Mouse (Mus musculus) heart, postnatal 36 days (tissue): ENCODE data around the gene Hells. TPM values are rescaled to one million over a fixed set of nuclear protein-coding genes. Genes with fewer than 3 reads are reported as not detected.

Source experiments
- DNase-seq, 2 experiments: peaks; one replicate each; pipeline ENCODE4 v3.0.0; 2021 to 2022
- intact Hi-C: fragments of 180-260 bp; cut with DNase I; formaldehyde crosslinking; loops from one replicate; pipeline ENCODE4 v1.15.1; 2025
- microRNA-seq, 2 experiments: library from miRNA; unstranded; fragments of <30 nt; microRNA quantifications; one replicate each; pipeline ENCODE4 v1.2.0; 2021; ENCODE audit warnings: borderline number of aligned reads in 2 of 2
- total RNA-seq, 2 experiments: library from RNA; stranded (reverse); gene quantifications; 2 replicates each; pipeline ENCODE4 v1.2.3; 2021

The Hells gene
- total RNA-seq, 2 experiments from 2014 or later = 0.84 to 2.0 TPM

- DNase-seq = no peak
- intact Hi-C loops = no loop called here
These were observed 76.0 kb downstream of the Hells start, which contains the start of gene Cyp2c55 for GRCm38 (mm10) chr19:39006715-39007114. TSS of gene Cyp2c55 (plus strand) at chr19:39007019.

Small RNAs within 50 kb of the gene (microRNA-seq; reads per million reads assigned to microRNA genes)
- gene Gm23800 = 0 reads per million in 2 experiments

Other genes with a start within 250 kb of the Hells start
- gene Noc3l, start 111.7 kb upstream of the Hells start, total RNA-seq = 1 to 10 TPM; 6.0 to 6.3 TPM
- gene Tbc1d12, start 94.3 kb upstream of the Hells start, total RNA-seq = 1 to 10 TPM; 6.4 to 6.9 TPM
- not detected for gene Cyp2c55, start 76.1 kb downstream of the Hells start, total RNA-seq
- not detected for gene Cyp2c65, start 130.1 kb downstream of the Hells start, total RNA-seq
- gene Cyp2c66, start 183.0 kb downstream of the Hells start, total RNA-seq = not detected